Mouse (Mus musculus) midbrain, embryonic 12.5 days (tissue): ENCODE data around the gene Olfr38. TPM values are rescaled to one million over a fixed set of nuclear protein-coding genes. Genes with fewer than 3 reads are reported as not detected.

ENCODE experiments used
- ATAC-seq: fragments of 200-750 bp; cut with Nextera tagmentation; 2 replicates; pipeline ENCODE4 v1.8.0; 2017; ENCODE audit warnings: low read depth, moderate TSS enrichment, moderate library complexity; ENCODE audit not compliant: low FRiP score
- H3K27ac ChIP-seq: fragments of 300-500 bp; sonication (generic); replicated peaks from 2 replicates; pipeline ENCODE4 v1.5.1; 2016; ENCODE audit warnings: mild to moderate bottlenecking
- H3K27me3 ChIP-seq: fragments of 300-500 bp; sonication (generic); 2 replicates; pipeline ENCODE4 v1.6.1; 2016; ENCODE audit warnings: mild to moderate bottlenecking
- H3K36me3 ChIP-seq: fragments of 300-500 bp; sonication (generic); 2 replicates; pipeline ENCODE4 v1.6.1; 2016
- H3K4me1 ChIP-seq: fragments of 300-500 bp; sonication (generic); 2 replicates; pipeline ENCODE4 v1.6.1; 2016
- H3K4me2 ChIP-seq: fragments of 300-500 bp; sonication (generic); replicated peaks from 2 replicates; pipeline ENCODE4 v1.6.1; 2016; ENCODE audit warnings: mild to moderate bottlenecking, moderate library complexity
- H3K4me3 ChIP-seq: fragments of 300-500 bp; sonication (generic); 2 replicates; pipeline ENCODE4 v1.5.1; 2016; ENCODE audit warnings: mild to moderate bottlenecking
- H3K9ac ChIP-seq: fragments of 300-500 bp; sonication (generic); replicated peaks from 2 replicates; pipeline ENCODE4 v1.6.1; 2016; ENCODE audit warnings: mild to moderate bottlenecking, moderate library complexity
- H3K9me3 ChIP-seq: fragments of 300-500 bp; sonication (generic); 2 replicates; pipeline ENCODE4 v1.6.1; 2016; ENCODE audit warnings: mild to moderate bottlenecking
- WGBS: fragments of 180-500 bp; shearing (Covaris S2); methylation state at CpG from one replicate; pipeline ENCODE4 v1.1.7; 2016; 5-methylcytosine and 5-hydroxymethylcytosine counted together
- polyA plus RNA-seq: library from polyadenylated mRNA; unstranded; fragments of >200 nt; fragmentation: Nextera tagmentation; extraction: Ambion mirVana; gene quantifications from 2 replicates; pipeline ENCODE4 v1.2.1, GENCODE M21; 2016

Gene Olfr38
- polyA plus RNA-seq, 1 experiment from 2014 or later, result not detected

DNA sequence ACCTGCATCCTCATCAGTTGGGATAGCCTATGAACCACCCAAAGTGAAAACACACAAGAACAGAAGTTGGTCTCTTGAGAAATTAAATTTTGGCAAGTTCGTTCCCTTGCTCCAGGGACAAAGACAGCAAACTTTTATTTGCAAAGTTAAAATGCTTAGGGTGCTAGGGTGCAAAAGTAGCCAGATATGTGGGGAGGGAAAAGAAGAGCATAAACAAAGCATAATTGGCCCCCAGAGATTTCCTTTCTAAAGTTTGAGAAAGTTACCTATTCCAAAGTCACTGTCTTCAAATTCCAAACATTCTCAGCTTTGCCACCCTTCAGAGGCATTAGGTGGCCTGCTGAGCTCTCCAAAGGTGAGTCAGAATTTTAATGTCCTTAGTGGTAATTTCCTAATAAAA, 55.4 kb downstream of the Olfr38 start, which contains the start of gene Olfr450:
Olfr450 (plus strand) TSS at position 301 of the 400 bp plus-strand sequence.
- H3K36me3 ChIP-seq, result no peaks in the 10 kb centered on the region
- no peaks in the 10 kb centered on the region for H3K27me3 ChIP-seq
- no peaks in the 10 kb centered on the region for H3K4me1 ChIP-seq
- ATAC-seq, result no peak
- H3K9ac ChIP-seq, result no peak within 1 kb of the TSS
- H3K4me2 ChIP-seq, result no peak within 1 kb of the TSS
- 84% methylated on average over 1 of the region's 1 CpGs for WGBS
- no peaks in the 10 kb centered on the region for H3K9me3 ChIP-seq
- H3K27ac ChIP-seq, result no peak within 1 kb of the TSS
- no peak within 1 kb of the TSS for H3K4me3 ChIP-seq

Other genes starting within 250 kb of the Olfr38 start
- gene Olfr455, start 208.8 kb upstream of the Olfr38 start, polyA plus RNA-seq, result not detected in 2 replicates
- gene Tcaf3, start 158.7 kb upstream of the Olfr38 start, polyA plus RNA-seq, result not detected in 2 replicates
- gene Tcaf2, start 111.2 kb upstream of the Olfr38 start, polyA plus RNA-seq, result 3.2 TPM in 2 replicates
- gene Tcaf1, start 46.3 kb upstream of the Olfr38 start, polyA plus RNA-seq, result 182 and 205 TPM in 2 replicates
- not detected in 2 replicates for gene Olfr453, start 17.0 kb upstream of the Olfr38 start, polyA plus RNA-seq
- gene Olfr452, start 28.7 kb downstream of the Olfr38 start, polyA plus RNA-seq, result not detected in 2 replicates
- gene Olfr450, start 55.5 kb downstream of the Olfr38 start, polyA plus RNA-seq, result not detected in 2 replicates
- not detected in 2 replicates for gene Olfr449, start 78.0 kb downstream of the Olfr38 start, polyA plus RNA-seq
- not detected in 2 replicates for gene Olfr448, start 134.0 kb downstream of the Olfr38 start, polyA plus RNA-seq
- not detected in 2 replicates for gene Olfr447, start 152.5 kb downstream of the Olfr38 start, polyA plus RNA-seq
- gene Olfr446, start 165.0 kb downstream of the Olfr38 start, polyA plus RNA-seq, result not detected in 2 replicates
- not detected in 2 replicates for gene Olfr444, start 192.7 kb downstream of the Olfr38 start, polyA plus RNA-seq